Comparison of ENCODE assay signal across 7 mouse cellular contexts in genomic region chr17:27908888-27909621, GRCm38 (mm10). TPM values are rescaled to one million over a fixed set of nuclear protein-coding genes. Genes with fewer than 3 reads are reported as not detected.
DNase-seq lines count a peak whose midpoint lies in the region; ATAC-seq and TF ChIP-seq lines count a peak whose summit lies in the region.

Anks1 (plus strand) TSS chr17:27909306.

- peak within 1 kb of the TSS; percentile 88 for H3K4me3 ChIP-seq in cortical plate, adult 2 months (ENCODE audit: insufficient read depth, low read length)
- peak within 1 kb of the TSS; percentile 98 for H3K4me3 ChIP-seq in midbrain, embryonic 10.5 days

- H3K27me3 ChIP-seq in midbrain, embryonic 10.5 days (ENCODE audit: low read depth, poor library complexity, severe bottlenecking), result no peaks in the 10 kb centered on the region

- under 1% methylated on average over 78 of the region's 78 CpGs for WGBS in midbrain, embryonic 10.5 days

- peak; percentile 88 for DNase-seq in adipocyte (ENCODE audit: low spot score)
- peak; percentile 90 for DNase-seq in gastrocnemius, postnatal 10 days
- DNase-seq in left cerebral cortex, postnatal 25 days (ENCODE audit: low spot score in 2 of 2), result peak; percentile 71 to 83
- DNase-seq in midbrain, embryonic 10.5 days (ENCODE audit: low spot score), result peak; percentile 89
- DNase-seq in right cerebral cortex, postnatal 4 days, result peak; percentile 93

- no peaks in the 10 kb centered on the region for H3K9me3 ChIP-seq in midbrain, embryonic 10.5 days (replicated peaks)

- H3K4me1 ChIP-seq in cortical plate, adult 2 months (ENCODE audit: control insufficient read depth, insufficient read depth, low read length), result peaks cover 2% of the 10 kb centered on the region
- H3K4me1 ChIP-seq in midbrain, embryonic 10.5 days, result peaks cover 46% of the 10 kb centered on the region

- TF ChIP-seq POLR2A in cortical plate, adult 2 months (IDR thresholded peaks at IDR 0.05; ENCODE audit: extremely low read depth, insufficient read depth, low read length), result 0 out of 2 replicates have a peak, but pooled peaks have one; percentile 28

- TF ChIP-seq CTCF in cortical plate, adult 2 months (IDR thresholded peaks at IDR 0.05; ENCODE audit: extremely low read depth, insufficient read depth, low read length), result peak; percentile 41; the same call in 1 of the 2 replicates

- H3K27ac ChIP-seq in cortical plate, adult 2 months (ENCODE audit: insufficient read depth, low read length), result peak within 1 kb of the TSS; percentile 93
- H3K27ac ChIP-seq in midbrain, embryonic 10.5 days (replicated peaks), result peak within 1 kb of the TSS; percentile 91

- intact Hi-C loops in left cerebral cortex, postnatal 25 days (cut with DNase I), result loop anchor here (2.0 to 10.0 kb wide), 4 partner anchors 52 to 168 kb away; no protein-coding TSS in a partner anchor

- peaks cover 14% of the 10 kb centered on the region for H3K36me3 ChIP-seq in midbrain, embryonic 10.5 days

- peak; percentile 67 for ATAC-seq in inflammation-experienced regulatory T-cells, adult 6 months

RNA-seq across cellular contexts. Expression of gene Anks1, which starts in this region (rescaled TPM):
- 35.8 and 39.8 TPM in 2 replicates for polyA plus RNA-seq in cortical plate, adult 2 months (2012; rRNA removed)
- total RNA-seq in gastrocnemius, postnatal 10 days (2021), result 10 to 100 TPM; 22.6 to 27.6 TPM
- polyA plus RNA-seq in inflammation-experienced regulatory T-cells, adult 6 months (2017; shearing (Covaris generic)), result 1 to 10 TPM; 1.9 to 5.0 (median 3.8) TPM
- 10 to 100 TPM; 32.3 to 35.8 TPM for total RNA-seq in left cerebral cortex, postnatal 25 days (2021)
- polyA plus RNA-seq in midbrain, embryonic 10.5 days (2016; fragmentation: Nextera tagmentation; extraction: Ambion mirVana), result 19.3 and 31.9 TPM in 2 replicates

Comparison
In these comparisons a context has a peak if more than half of its experiments do, and no peak if none do; other contexts are left out.
1. Peak in every context shown above with its lines: DNase-seq, ATAC-seq, H3K4me3 ChIP-seq and H3K27ac ChIP-seq.